Mouse (Mus musculus): ENCODE measurements around the gene Pdgfc.

- TF ChIP-seq CTCF (IDR thresholded peaks at IDR 0.05; ENCODE audit: low read depth, low read length) (no peak), POLR2A (IDR thresholded peaks at IDR 0.05; ENCODE audit: borderline replicate concordance, low read depth, low read length) (no peak)
These were observed 26.3 kb upstream of the Pdgfc start for GRCm38 (mm10) chr3:81009899-81010298.
